Mouse (Mus musculus) lung, embryonic 14.5 days (tissue): ENCODE measurements around the gene Myh11. TPM values are rescaled to one million over a fixed set of nuclear protein-coding genes. Genes with fewer than 3 reads are reported as not detected.
A peak's percentile ranks its signal among the peaks of the same experiment; 100 is the strongest.

Experiments used
- ATAC-seq: fragments of 200-750 bp; cut with Nextera tagmentation; 2 replicates; pipeline ENCODE4 v1.8.0; 2017; ENCODE audit warnings: mild to moderate bottlenecking, moderate TSS enrichment, moderate library complexity; ENCODE audit not compliant: insufficient read depth
- DNase-seq: peaks from one replicate; pipeline ENCODE4 v3.0.0-alpha.2; 2015
- H3K27ac ChIP-seq: fragments of 300-500 bp; sonication (generic); 2 replicates; pipeline ENCODE4 v1.5.1; 2014; ENCODE audit warnings: low read depth, mild to moderate bottlenecking, moderate library complexity
- H3K27me3 ChIP-seq: fragments of 300-500 bp; sonication (generic); 2 replicates; pipeline ENCODE4 v1.6.1; 2014; ENCODE audit warnings: low read length, control low read depth; ENCODE audit not compliant: insufficient read depth
- H3K36me3 ChIP-seq: fragments of 300-500 bp; sonication (generic); 2 replicates; pipeline ENCODE4 v1.6.1; 2014; ENCODE audit warnings: control low read depth; ENCODE audit not compliant: insufficient read depth
- H3K4me1 ChIP-seq: fragments of 300-500 bp; sonication (generic); 2 replicates; pipeline ENCODE4 v1.6.1; 2014; ENCODE audit warnings: antibody characterized with exemption, control low read depth; ENCODE audit not compliant: insufficient read depth
- H3K4me2 ChIP-seq: fragments of 300-500 bp; sonication (generic); 2 replicates; pipeline ENCODE4 v1.6.1; 2014; ENCODE audit warnings: mild to moderate bottlenecking
- H3K4me3 ChIP-seq: fragments of 300-500 bp; sonication (generic); 2 replicates; pipeline ENCODE4 v1.5.1; 2014; ENCODE audit warnings: low read depth, low read length
- H3K9ac ChIP-seq: fragments of 300-500 bp; sonication (generic); 2 replicates; pipeline ENCODE4 v1.6.1; 2014
- H3K9me3 ChIP-seq: fragments of 300-500 bp; sonication (generic); 2 replicates; pipeline ENCODE4 v1.6.1; 2016; ENCODE audit warnings: low read depth, low read length, control low read depth
- CTCF ChIP-seq: IDR thresholded peaks from 2 replicates; pipeline ENCODE4 v1.5.1; 2016; ENCODE audit warnings: antibody characterized with exemption, low read depth
- WGBS: fragments of 180-500 bp; shearing (Covaris S2); extraction: QIAGEN DNeasy Blood & Tissue Kit; methylation state at CpG from one replicate; pipeline ENCODE4 v1.1.7; 2014; 5-methylcytosine and 5-hydroxymethylcytosine counted together
- polyA plus RNA-seq: library from polyadenylated mRNA; unstranded; fragments of >200 nt; fragmentation: Nextera tagmentation; extraction: Ambion mirVana; gene quantifications from 2 replicates; pipeline ENCODE4 v1.2.1, GENCODE M21; 2014

Myh11 gene
- polyA plus RNA-seq, 1 experiment from 2014 or later: 69.8 TPM

DNA sequence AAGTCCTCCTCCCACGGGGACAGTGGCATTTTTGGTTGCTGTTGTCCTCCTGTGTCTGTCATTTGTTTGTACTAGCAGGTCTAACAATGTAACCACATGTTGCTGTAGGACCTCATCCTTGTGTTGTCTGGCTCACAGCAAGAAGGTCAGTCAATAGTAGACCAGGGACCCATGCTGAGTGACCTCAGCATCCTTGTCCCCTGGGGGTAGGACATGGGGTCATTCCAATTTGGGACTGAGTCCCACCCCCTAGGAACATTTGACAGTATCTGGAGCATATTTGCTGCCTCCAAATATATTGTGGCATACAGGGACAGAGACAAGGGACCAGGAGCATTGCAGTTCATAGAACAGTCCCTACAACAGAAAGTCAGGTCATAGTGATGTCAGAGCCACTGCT is 41.3 kb downstream of the Myh11 start:
- WGBS: 61% methylated on average over 1 of the region's 1 CpGs
- ATAC-seq: no peak
- DNase-seq: no peak
- no peak overlapping the region for H3K27ac ChIP-seq
- no peaks in the 10 kb centered on the region for H3K9me3 ChIP-seq
- H3K36me3 ChIP-seq: no peaks in the 10 kb centered on the region
- TF ChIP-seq CTCF: no peak
- H3K4me1 ChIP-seq: no peaks in the 10 kb centered on the region
- no peak overlapping the region for H3K9ac ChIP-seq
- H3K4me3 ChIP-seq: no peak overlapping the region
- H3K27me3 ChIP-seq: no peaks in the 10 kb centered on the region
- no peak overlapping the region for H3K4me2 ChIP-seq

DNA sequence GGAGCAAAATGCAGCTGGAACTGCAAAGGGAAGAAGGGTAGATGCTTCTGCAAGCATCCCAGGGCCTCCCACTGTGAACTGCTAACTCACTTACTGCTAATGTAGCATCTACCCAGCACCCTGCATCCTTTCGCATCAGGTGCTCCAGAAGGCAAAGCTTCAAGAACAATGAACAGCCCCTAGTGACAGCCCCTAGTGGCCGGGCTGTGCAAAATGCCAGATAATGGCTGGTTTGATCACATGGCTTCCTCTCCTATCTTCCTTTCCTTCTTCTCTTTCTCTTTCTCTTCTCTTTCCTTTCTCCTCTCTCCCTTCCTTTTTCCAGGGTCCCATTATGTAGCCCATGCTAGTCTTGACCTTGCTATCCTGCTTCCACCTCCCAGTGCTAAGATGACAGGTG is 48.6 kb downstream of the Myh11 start:
- no peak overlapping the region; the same call in 1 of the 2 replicates for H3K27ac ChIP-seq
- no peaks in the 10 kb centered on the region for H3K4me1 ChIP-seq
- peak; percentile 61 for TF ChIP-seq CTCF
- no peaks in the 10 kb centered on the region for H3K9me3 ChIP-seq
- H3K9ac ChIP-seq: no peak overlapping the region
- no peaks in the 10 kb centered on the region for H3K27me3 ChIP-seq
- ATAC-seq (no peak), DNase-seq (peak; percentile 48)
- WGBS: 25% methylated on average over 2 of the region's 2 CpGs
- H3K36me3 ChIP-seq: no peaks in the 10 kb centered on the region
- H3K4me3 ChIP-seq: no peak overlapping the region
- H3K4me2 ChIP-seq: no peak overlapping the region

DNA sequence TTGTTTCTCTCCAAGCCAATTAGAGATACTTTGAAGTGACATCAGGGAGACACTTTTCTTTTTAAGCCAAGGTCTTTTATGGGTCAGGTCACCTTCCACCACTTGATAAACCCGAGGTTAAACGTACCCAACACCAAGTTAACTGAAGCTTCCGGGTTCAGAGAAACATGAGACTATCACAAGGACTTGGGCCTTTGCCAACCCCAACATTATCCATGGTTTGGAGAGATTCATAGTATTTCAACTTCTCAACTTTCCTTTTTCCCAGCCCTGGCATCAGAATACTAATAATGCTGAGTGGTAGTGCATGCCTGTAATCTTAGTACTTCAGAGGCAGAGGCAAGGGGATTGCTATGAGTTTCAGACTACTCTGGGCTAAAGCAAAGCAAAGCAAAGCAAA is 49.1 kb downstream of the Myh11 start:
- TF ChIP-seq CTCF: no peak
- Histone ChIP-seq H3K27me3 (no peaks in the 10 kb centered on the region), H3K4me1 (no peaks in the 10 kb centered on the region), H3K36me3 (no peaks in the 10 kb centered on the region), H3K27ac (no peak overlapping the region; the same call in 1 of the 2 replicates), H3K9me3 (no peaks in the 10 kb centered on the region), H3K4me3 (no peak overlapping the region), H3K9ac (no peak overlapping the region), H3K4me2 (no peak overlapping the region)
- WGBS: 53% methylated on average over 3 of the region's 3 CpGs
- ATAC-seq (no peak), DNase-seq (peak; percentile 46)

DNA sequence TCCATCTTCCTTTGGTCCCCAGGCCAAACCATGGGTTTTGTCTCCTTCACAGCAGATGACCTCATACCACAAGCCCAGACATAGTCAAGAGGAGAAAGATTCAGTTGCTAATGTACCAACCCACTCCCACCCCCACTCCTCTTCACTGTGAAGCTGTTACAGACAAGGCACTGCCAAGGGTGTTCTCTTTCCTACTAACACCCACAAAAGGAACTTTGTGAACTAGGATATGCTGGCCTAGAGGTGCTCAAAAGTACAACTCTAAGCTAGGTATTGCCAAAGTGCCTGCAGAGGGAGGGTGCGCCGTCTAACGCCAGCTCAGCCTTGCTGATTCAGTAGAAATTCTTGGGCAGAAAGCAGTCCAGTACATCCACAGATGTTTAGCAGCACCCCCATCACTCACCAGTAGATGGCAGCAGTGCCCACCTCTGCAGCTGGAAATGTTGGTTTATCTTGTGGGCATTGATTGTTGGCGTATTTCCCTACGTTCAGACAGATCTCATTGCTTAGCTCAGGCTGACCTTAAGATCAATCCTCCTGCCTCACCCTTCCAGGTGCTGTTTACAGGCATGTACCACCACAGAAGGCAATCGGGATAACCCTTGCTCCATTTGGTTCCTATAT is 54.0 kb downstream of the Myh11 start:
- peak; percentile 91 for DNase-seq
- WGBS: 18% methylated on average over 6 of the region's 6 CpGs
- no peak overlapping the region for H3K27ac ChIP-seq
- no peaks in the 10 kb centered on the region for H3K9me3 ChIP-seq
- H3K4me3 ChIP-seq: no peak overlapping the region
- H3K27me3 ChIP-seq: no peaks in the 10 kb centered on the region
- TF ChIP-seq CTCF: peak; percentile 97
- H3K36me3 ChIP-seq: no peaks in the 10 kb centered on the region; the same call in 1 of the 2 replicates
- no peaks in the 10 kb centered on the region for H3K4me1 ChIP-seq
- no peak overlapping the region for H3K4me2 ChIP-seq
- peak; percentile 33 for ATAC-seq
- no peak overlapping the region for H3K9ac ChIP-seq

DNA sequence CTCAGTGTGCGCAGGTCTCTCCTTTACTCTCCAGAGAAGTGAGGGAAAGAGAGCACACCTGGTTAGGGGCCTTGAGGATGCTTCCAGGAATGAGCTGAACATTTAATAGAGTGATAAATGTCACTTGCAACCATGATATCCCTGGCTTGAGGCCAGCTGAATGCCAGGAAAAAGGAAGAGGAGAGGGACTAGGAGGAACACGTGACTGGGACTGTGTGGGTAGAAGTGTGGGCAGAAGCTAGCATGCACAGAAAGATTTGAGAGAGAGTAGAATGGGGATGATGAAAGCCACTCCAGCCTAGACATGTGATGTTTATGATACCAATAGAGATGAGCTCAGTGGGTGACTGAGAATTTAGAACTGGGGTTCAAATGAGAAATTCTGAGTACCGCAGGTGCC is 76.0 kb downstream of the Myh11 start:
- Histone ChIP-seq H3K9ac (no peak overlapping the region), H3K4me2 (no peak overlapping the region), H3K27ac (no peak overlapping the region), H3K36me3 (no peaks in the 10 kb centered on the region), H3K4me1 (no peaks in the 10 kb centered on the region), H3K4me3 (no peak overlapping the region), H3K27me3 (no peaks in the 10 kb centered on the region), H3K9me3 (no peaks in the 10 kb centered on the region)
- WGBS: 77% methylated on average over 3 of the region's 3 CpGs
- no peak for DNase-seq
- TF ChIP-seq CTCF: no peak
- no peak for ATAC-seq

DNA sequence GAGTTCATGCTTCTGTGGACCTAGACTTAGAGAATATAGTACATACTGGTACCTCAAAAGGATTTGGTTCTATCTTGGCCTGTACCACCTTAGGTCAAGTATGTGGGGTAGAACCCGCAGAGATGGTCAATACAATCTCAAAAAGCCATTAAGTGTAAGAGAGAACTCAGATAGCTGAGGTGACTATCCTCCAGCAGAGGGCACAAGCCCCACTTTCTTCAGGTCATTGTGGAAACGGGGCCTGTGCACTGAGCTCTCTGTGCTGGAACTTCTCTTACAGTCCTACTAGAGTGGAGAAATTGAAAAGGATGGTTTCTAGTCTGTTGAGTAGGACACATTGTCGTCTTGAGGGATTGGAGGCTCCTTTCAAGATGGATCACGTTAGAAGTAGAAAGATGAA is 92.4 kb downstream of the Myh11 start:
- Histone ChIP-seq H3K27me3 (no peaks in the 10 kb centered on the region), H3K4me1 (no peaks in the 10 kb centered on the region), H3K4me3 (no peak overlapping the region), H3K27ac (no peak overlapping the region), H3K36me3 (peaks cover 4% of the 10 kb centered on the region; the same call in 1 of the 2 replicates), H3K9ac (no peak overlapping the region), H3K4me2 (no peak overlapping the region), H3K9me3 (no peaks in the 10 kb centered on the region)
- ATAC-seq (no peak), DNase-seq (no peak)
- 70% methylated on average over 4 of the region's 4 CpGs for WGBS
- TF ChIP-seq CTCF: no peak

DNA sequence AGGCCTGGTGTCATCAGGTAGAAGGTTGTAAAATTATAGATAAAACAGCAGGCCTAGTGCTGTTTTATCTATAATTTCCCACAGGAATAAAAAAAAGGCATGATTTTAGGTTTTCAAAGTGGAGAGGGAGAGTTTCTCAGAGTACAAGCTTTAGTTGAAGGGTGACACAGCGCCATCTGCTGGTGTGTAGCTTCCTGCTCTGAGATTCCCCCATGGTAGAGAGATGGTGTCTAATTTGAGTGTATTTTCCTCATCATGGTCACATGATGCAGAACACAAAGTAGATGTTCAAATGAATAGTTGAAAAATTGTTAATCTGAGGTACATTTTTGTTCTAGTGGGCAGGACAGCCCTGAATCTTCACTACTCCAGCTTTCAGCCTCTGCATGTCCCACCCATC is 95.7 kb downstream of the Myh11 start:
- H3K4me3 ChIP-seq: no peak overlapping the region
- TF ChIP-seq CTCF: peak; percentile 70
- no peaks in the 10 kb centered on the region for H3K4me1 ChIP-seq
- peak; percentile 76 for DNase-seq
- H3K9ac ChIP-seq: no peak overlapping the region
- H3K27me3 ChIP-seq: no peaks in the 10 kb centered on the region
- H3K9me3 ChIP-seq: no peaks in the 10 kb centered on the region
- H3K36me3 ChIP-seq: peaks cover 32% of the 10 kb centered on the region
- ATAC-seq: no peak
- H3K4me2 ChIP-seq: no peak overlapping the region
- 36% methylated on average over 1 of the region's 1 CpGs for WGBS
- no peak overlapping the region for H3K27ac ChIP-seq
